Mouse (Mus musculus): ENCODE measurements around the gene Wdcp.

DNA sequence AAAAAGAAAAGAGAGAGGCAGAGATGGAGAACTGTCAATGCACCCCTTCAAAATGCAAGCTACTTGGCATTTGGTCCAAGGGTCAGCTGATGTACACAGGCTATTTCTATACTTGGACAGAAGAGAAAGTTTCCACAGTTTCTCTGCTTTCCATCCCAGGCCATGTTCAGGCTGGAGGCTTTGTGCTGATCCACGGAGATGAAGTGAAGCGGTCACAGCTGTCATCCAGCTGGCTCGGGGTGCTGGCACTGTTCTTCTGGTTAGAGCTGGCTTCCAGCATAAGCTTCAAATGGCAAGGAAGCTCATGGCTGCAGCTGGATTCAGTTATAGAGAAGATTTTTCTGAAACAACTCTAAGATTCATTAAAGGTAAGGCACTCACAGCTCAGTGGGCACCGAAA is 29.5 kb upstream of the Wdcp start:
- TF ChIP-seq CTCF (IDR thresholded peaks at IDR 0.05; ENCODE audit: borderline replicate concordance, insufficient read depth, low read depth, low read length) = no peak
- TF ChIP-seq POLR2A (IDR thresholded peaks at IDR 0.05; ENCODE audit: borderline replicate concordance, insufficient read depth, low read length) = no peak

Measured in cerebellum, adult 2 months (tissue).